Mouse (Mus musculus) gastrocnemius, adult 18-20 months (tissue): Measurements from ENCODE around the gene Atf7ip. TPM values are rescaled to one million over a fixed set of nuclear protein-coding genes. Genes with fewer than 3 reads are reported as not detected.
A peak's percentile ranks its signal among the peaks of the same experiment; 100 is the strongest.

Experiments used
- DNase-seq: peaks from one replicate; pipeline ENCODE4 v3.0.0; 2021; ENCODE audit warnings: low spot score
- total RNA-seq, 2 experiments: library from RNA; stranded (reverse); gene quantifications; 2 replicates each; pipeline ENCODE4 v1.2.3; 2021

The Atf7ip gene
- total RNA-seq, 2 experiments from 2014 or later: 40.0 to 42.4 TPM

- DNase-seq: no peak
Observed at GRCm38 (mm10) chr6:136521681-136522080, 15.7 kb downstream of the Atf7ip start.

GRCm38 (mm10) chr6:136522658-136523057 lies 16.7 kb downstream of the Atf7ip start:
- DNase-seq: no peak

- no peak for DNase-seq
Observed at GRCm38 (mm10) chr6:136524751-136525150, 18.8 kb downstream of the Atf7ip start.

- no peak for DNase-seq
Observed at GRCm38 (mm10) chr6:136525567-136525966, 19.6 kb downstream of the Atf7ip start.

- DNase-seq: no peak
Observed at GRCm38 (mm10) chr6:136529156-136529555, 23.2 kb downstream of the Atf7ip start.

GRCm38 (mm10) chr6:136531792-136532230 lies 25.8 kb downstream of the Atf7ip start:
- DNase-seq: no peak

GRCm38 (mm10) chr6:136532535-136533291 lies 26.7 kb downstream of the Atf7ip start:
- peak; percentile 89 for DNase-seq

- DNase-seq: no peak
Observed at GRCm38 (mm10) chr6:136533804-136534203, 27.8 kb downstream of the Atf7ip start.

- no peak for DNase-seq
Observed at GRCm38 (mm10) chr6:136534444-136534843, 28.5 kb downstream of the Atf7ip start.

- no peak for DNase-seq
Observed at GRCm38 (mm10) chr6:136535176-136535575, 29.2 kb downstream of the Atf7ip start.

- no peak for DNase-seq
Observed at GRCm38 (mm10) chr6:136536121-136536520, 30.2 kb downstream of the Atf7ip start.

GRCm38 (mm10) chr6:136541350-136541749 lies 35.4 kb downstream of the Atf7ip start:
- DNase-seq: no peak

GRCm38 (mm10) chr6:136542105-136542504 lies 36.1 kb downstream of the Atf7ip start:
- DNase-seq: no peak

- peak; percentile 56 for DNase-seq
Observed at GRCm38 (mm10) chr6:136543164-136543563, 37.2 kb downstream of the Atf7ip start.

GRCm38 (mm10) chr6:136545284-136545870 lies 39.4 kb downstream of the Atf7ip start:
- DNase-seq: no peak

- no peak for DNase-seq
Observed at GRCm38 (mm10) chr6:136546286-136546685, 40.3 kb downstream of the Atf7ip start.

- DNase-seq: no peak
Observed at GRCm38 (mm10) chr6:136546987-136547386, 41.0 kb downstream of the Atf7ip start.

- peak; percentile 72 for DNase-seq
Observed at GRCm38 (mm10) chr6:136548041-136548770, 42.2 kb downstream of the Atf7ip start.

- DNase-seq: no peak
Observed at GRCm38 (mm10) chr6:136548796-136549195, 42.8 kb downstream of the Atf7ip start.

GRCm38 (mm10) chr6:136549606-136550005 lies 43.6 kb downstream of the Atf7ip start:
- no peak for DNase-seq

- DNase-seq: no peak
Observed at GRCm38 (mm10) chr6:136550596-136551304, 44.8 kb downstream of the Atf7ip start.
